Mouse (Mus musculus) ovary, adult 18-20 months (tissue): ENCODE measurements around the gene 1700113H08Rik.
A peak's percentile ranks its signal among the peaks of the same experiment; 100 is the strongest.

Experiments
- DNase-seq: peaks from one replicate; pipeline ENCODE4 v3.0.0; 2022; ENCODE audit warnings: low spot score, mixed read lengths

Gene 1700113H08Rik

GRCm38 (mm10) chr10:87057500-87058250, at the start of gene 1700113H08Rik:
TSS of gene 1700113H08Rik (plus strand) at chr10:87058045.
- DNase-seq = no peak

- no peak for DNase-seq
These were observed 49.7 kb upstream of the 1700113H08Rik start for GRCm38 (mm10) chr10:87008215-87008499.

GRCm38 (mm10) chr10:87012087-87012486, 45.8 kb upstream of the 1700113H08Rik start:
- no peak for DNase-seq

- DNase-seq = no peak
These were observed 43.4 kb upstream of the 1700113H08Rik start for GRCm38 (mm10) chr10:87014391-87014965.

GRCm38 (mm10) chr10:87015403-87015802, 42.4 kb upstream of the 1700113H08Rik start:
- DNase-seq = no peak

- DNase-seq = no peak
These were observed 41.6 kb upstream of the 1700113H08Rik start for GRCm38 (mm10) chr10:87016151-87016692.

GRCm38 (mm10) chr10:87018876-87019275, 39.0 kb upstream of the 1700113H08Rik start:
- no peak for DNase-seq

- no peak for DNase-seq
These were observed 37.1 kb upstream of the 1700113H08Rik start for GRCm38 (mm10) chr10:87020711-87021110.

- peak; percentile 50 for DNase-seq
These were observed 33.0 kb upstream of the 1700113H08Rik start for GRCm38 (mm10) chr10:87024884-87025283.

- no peak for DNase-seq
These were observed 25.1 kb upstream of the 1700113H08Rik start for GRCm38 (mm10) chr10:87032768-87033167.

GRCm38 (mm10) chr10:87035866-87036265, 22.0 kb upstream of the 1700113H08Rik start:
- no peak for DNase-seq

- DNase-seq = no peak
These were observed 21.6 kb upstream of the 1700113H08Rik start for GRCm38 (mm10) chr10:87036271-87036703.

GRCm38 (mm10) chr10:87037062-87037461, 20.8 kb upstream of the 1700113H08Rik start:
- DNase-seq = no peak

GRCm38 (mm10) chr10:87039340-87039739, 18.5 kb upstream of the 1700113H08Rik start:
- no peak for DNase-seq

GRCm38 (mm10) chr10:87039800-87040199, 18.0 kb upstream of the 1700113H08Rik start:
- DNase-seq = no peak

GRCm38 (mm10) chr10:87041265-87041664, 16.6 kb upstream of the 1700113H08Rik start:
- DNase-seq = no peak

- no peak for DNase-seq
These were observed 12.6 kb upstream of the 1700113H08Rik start for GRCm38 (mm10) chr10:87045273-87045672.

GRCm38 (mm10) chr10:87046469-87046868, 11.4 kb upstream of the 1700113H08Rik start:
- no peak for DNase-seq

GRCm38 (mm10) chr10:87046931-87047468, 10.8 kb upstream of the 1700113H08Rik start:
- DNase-seq = no peak

GRCm38 (mm10) chr10:87049179-87049578, 8.7 kb upstream of the 1700113H08Rik start:
- no peak for DNase-seq

GRCm38 (mm10) chr10:87051714-87052113, 6.1 kb upstream of the 1700113H08Rik start:
- no peak for DNase-seq

GRCm38 (mm10) chr10:87058251-87058925, 543 bp downstream of the 1700113H08Rik start:
- DNase-seq = peak; percentile 7

- DNase-seq = no peak
These were observed 1.1 kb downstream of the 1700113H08Rik start for GRCm38 (mm10) chr10:87058926-87059325.
